Mouse (Mus musculus) heart, embryonic 14.5 days (tissue): ENCODE results near the gene C1qtnf12. TPM values are rescaled to one million over a fixed set of nuclear protein-coding genes. Genes with fewer than 3 reads are reported as not detected.

Experiments used
- ATAC-seq: fragments of 200-750 bp; cut with Nextera tagmentation; 2 replicates; pipeline ENCODE4 v1.8.0; 2017; ENCODE audit warnings: low read depth, moderate TSS enrichment; ENCODE audit not compliant: insufficient number of reproducible peaks, insufficient read depth, low FRiP score
- H3K27ac ChIP-seq, 2 experiments: fragments of 200-500 bp in 1 of 2; fragments of 300-500 bp in 1 of 2; sonication (generic) in 1 of 2; replicated peaks in 1 of 2; 2 replicates each; pipeline ENCODE4 v1.5.1; 2012 to 2014; ENCODE audit warnings: low read depth in 2 of 2, low read length in 2 of 2, control low read depth in 1 of 2, mild to moderate bottlenecking in 1 of 2, mixed read lengths in 1 of 2; ENCODE audit not compliant: control insufficient read depth in 1 of 2, insufficient read depth in 1 of 2
- H3K27me3 ChIP-seq: fragments of 300-500 bp; sonication (generic); 2 replicates; pipeline ENCODE4 v1.6.1; 2014; ENCODE audit warnings: mild to moderate bottlenecking, low read length, control low read depth; ENCODE audit not compliant: control insufficient read depth, insufficient read depth
- H3K36me3 ChIP-seq: fragments of 300-500 bp; sonication (generic); 2 replicates; pipeline ENCODE4 v1.6.1; 2014; ENCODE audit warnings: mild to moderate bottlenecking, control low read depth, low read length, mixed read lengths; ENCODE audit not compliant: control insufficient read depth, insufficient read depth
- H3K4me1 ChIP-seq, 2 experiments: fragments of 200-500 bp in 1 of 2; fragments of 300-500 bp in 1 of 2; sonication (generic) in 1 of 2; 2 replicates each; pipeline ENCODE4 v1.6.1; 2012 to 2014; ENCODE audit warnings: low read length in 2 of 2, control low read depth in 1 of 2, mixed read lengths in 1 of 2; ENCODE audit not compliant: control insufficient read depth in 2 of 2, insufficient read depth in 2 of 2
- H3K4me2 ChIP-seq: fragments of 300-500 bp; sonication (generic); 2 replicates; pipeline ENCODE4 v1.6.1; 2014; ENCODE audit warnings: mild to moderate bottlenecking, low read length
- H3K4me3 ChIP-seq, 2 experiments: fragments of 200-500 bp in 1 of 2; fragments of 300-500 bp in 1 of 2; sonication (generic) in 1 of 2; 2 replicates each; pipeline ENCODE4 v1.5.1; 2012 to 2014; ENCODE audit warnings: low read length in 2 of 2, mild to moderate bottlenecking in 2 of 2, control low read depth in 1 of 2, low read depth in 1 of 2, moderate library complexity in 1 of 2; ENCODE audit not compliant: control insufficient read depth in 1 of 2, insufficient read depth in 1 of 2
- H3K9ac ChIP-seq: fragments of 300-500 bp; sonication (generic); 2 replicates; pipeline ENCODE4 v1.6.1; 2014; ENCODE audit warnings: mild to moderate bottlenecking, low read length
- H3K9me3 ChIP-seq: fragments of 300-500 bp; sonication (generic); 2 replicates; pipeline ENCODE4 v1.6.1; 2016; ENCODE audit warnings: low read length, control low read depth; ENCODE audit not compliant: control insufficient read depth
- whole genome bisulfite sequencing: fragments of 180-500 bp; shearing (Covaris S2); extraction: QIAGEN DNeasy Blood & Tissue Kit; methylation state at CpG from one replicate; pipeline ENCODE4 v1.1.7; 2014; 5-methylcytosine and 5-hydroxymethylcytosine counted together
- polyA plus RNA-seq: library from polyadenylated mRNA; unstranded; fragments of >200 nt; fragmentation: Nextera tagmentation; extraction: Ambion mirVana; gene quantifications from 2 replicates; pipeline ENCODE4 v1.2.1, GENCODE M21; 2014

The C1qtnf12 gene
- polyA plus RNA-seq, 1 experiment from 2014 or later, result 29.2 TPM

GRCm38 (mm10) chr4:155981436-155982082 lies 19.4 kb downstream of the C1qtnf12 start:
- WGBS, result 71% methylated on average over 12 of the region's 12 CpGs
- H3K4me1 ChIP-seq, result no peaks in the 10 kb centered on the region

GRCm38 (mm10) chr4:155983788-155984187 lies 21.7 kb downstream of the C1qtnf12 start:
- Histone ChIP-seq H3K27ac (no peak overlapping the region), H3K9me3 (no peaks in the 10 kb centered on the region)
- WGBS, result 22% methylated on average over 2 of the region's 2 CpGs

More at GRCm38 (mm10) chr4:155981436-155982082, 19.4 kb downstream of the C1qtnf12 start:
- Histone ChIP-seq H3K27ac (no peak overlapping the region), H3K27me3 (0 out of 2 replicates have a peak, but pooled peaks cover 9% of the 10 kb centered on the region), H3K9me3 (0 out of 2 replicates have a peak, but pooled peaks cover 3% of the 10 kb centered on the region), H3K4me2 (no peak overlapping the region), H3K36me3 (no peaks in the 10 kb centered on the region), H3K9ac (no peak overlapping the region), H3K4me3 (no peak overlapping the region)
- ATAC-seq, result no peak

DNA sequence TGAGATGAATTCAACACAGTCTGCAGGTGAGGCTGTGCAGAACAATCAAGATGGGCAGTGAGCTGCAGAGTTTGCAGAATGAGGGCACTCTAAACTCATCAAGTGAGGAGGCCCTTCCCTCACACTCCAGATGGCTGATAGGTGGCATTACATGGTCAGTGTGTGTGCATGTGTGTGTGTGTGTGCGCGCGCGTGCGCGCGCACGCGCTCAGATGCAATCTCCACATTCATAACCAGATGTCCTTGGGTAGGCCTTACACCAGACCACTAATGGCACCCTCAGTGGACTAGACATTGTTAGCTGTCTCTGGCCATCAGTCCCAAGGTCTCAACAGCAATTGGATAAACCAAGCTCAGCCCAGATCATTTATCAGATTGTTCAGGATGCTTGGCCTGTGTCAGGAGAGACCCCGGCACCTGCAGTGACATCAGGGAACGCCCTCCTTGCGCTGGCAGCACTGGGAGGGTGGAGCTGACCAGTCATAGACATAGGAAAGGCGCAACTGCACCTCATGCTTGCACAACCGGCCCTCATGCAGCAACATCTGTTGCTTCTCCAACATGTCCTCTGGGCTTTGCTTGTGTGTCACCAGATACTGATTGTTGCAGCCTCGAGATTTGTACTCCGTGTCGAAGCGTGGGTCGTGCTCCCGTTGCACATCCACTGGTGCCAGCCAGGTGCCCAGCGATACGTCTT lies 29.2 kb downstream of the C1qtnf12 start:
- H3K27me3 ChIP-seq, result no peaks in the 10 kb centered on the region
- H3K9me3 ChIP-seq, result no peaks in the 10 kb centered on the region
- peaks cover 6% of the 10 kb centered on the region for H3K36me3 ChIP-seq
- peak overlapping the region; percentile 97 for H3K4me2 ChIP-seq
- no peak overlapping the region; a peak in 1 of 4 replicates for H3K27ac ChIP-seq
- WGBS, result 85% methylated on average over 22 of the region's 22 CpGs
- no peak for ATAC-seq
- peaks cover 7 to 23% of the 10 kb centered on the region in 2 experiments for H3K4me1 ChIP-seq
- H3K4me3 ChIP-seq, result peak overlapping the region; percentile 69 to 81
- H3K9ac ChIP-seq, result peak overlapping the region; percentile 71

More at GRCm38 (mm10) chr4:155983788-155984187, 21.7 kb downstream of the C1qtnf12 start:
- Histone ChIP-seq H3K4me2 (no peak overlapping the region), H3K27me3 (0 out of 2 replicates have a peak, but pooled peaks cover 9% of the 10 kb centered on the region), H3K36me3 (no peaks in the 10 kb centered on the region), H3K4me1 (no peaks in the 10 kb centered on the region), H3K4me3 (no peak overlapping the region), H3K9ac (no peak overlapping the region)
- no peak for ATAC-seq

DNA sequence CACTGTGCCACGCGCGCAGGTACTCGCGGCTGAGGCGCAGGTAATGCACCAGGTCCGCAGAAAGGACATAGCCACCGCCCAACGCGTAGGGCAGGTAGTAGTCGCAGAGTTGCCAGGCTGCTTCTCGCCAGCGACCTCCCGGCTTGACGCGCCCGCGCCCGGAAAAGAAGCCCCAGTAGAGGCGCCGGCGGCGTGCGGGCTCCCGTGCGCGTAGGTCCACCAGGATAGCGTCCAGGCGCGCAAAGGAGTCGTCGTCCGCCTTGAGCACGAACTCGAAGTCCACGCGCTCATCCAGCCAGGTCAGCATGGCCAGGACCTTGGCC lies 29.8 kb downstream of the C1qtnf12 start:
- Histone ChIP-seq H3K4me3 (peak overlapping the region; percentile 69 to 81), H3K4me1 (peaks cover 7 to 23% of the 10 kb centered on the region in 2 experiments), H3K4me2 (peak overlapping the region; percentile 97), H3K9me3 (no peaks in the 10 kb centered on the region), H3K27ac (peak overlapping the region; percentile 90 to 93; a peak in 3 of 4 replicates), H3K27me3 (no peaks in the 10 kb centered on the region), H3K36me3 (peaks cover 11% of the 10 kb centered on the region), H3K9ac (peak overlapping the region; percentile 71)
- no peak for ATAC-seq
- WGBS, result 25% methylated on average over 37 of the region's 37 CpGs

- H3K9ac ChIP-seq, result peak within 1 kb of the TSS; percentile 86
- H3K4me1 ChIP-seq, result peaks cover 7 to 23% of the 10 kb centered on the region in 2 experiments
- H3K9me3 ChIP-seq, result no peaks in the 10 kb centered on the region
- peak; percentile 83 for ATAC-seq
- no peaks in the 10 kb centered on the region for H3K27me3 ChIP-seq
- H3K4me2 ChIP-seq, result peak within 1 kb of the TSS; percentile 97
- H3K27ac ChIP-seq, result peak within 1 kb of the TSS; percentile 92 to 98
- peak within 1 kb of the TSS; percentile 81 to 95 for H3K4me3 ChIP-seq
- peaks cover 16% of the 10 kb centered on the region for H3K36me3 ChIP-seq
- WGBS, result under 1% methylated on average over 99 of the region's 99 CpGs
These were observed 30.3 kb downstream of the C1qtnf12 start, which contains the start of the genes B3galt6 and Sdf4 for GRCm38 (mm10) chr4:155992241-155992905. Gene B3galt6, minus strand, starts transcription at chr4:155992649. Gene Sdf4, plus strand, starts transcription at chr4:155992872.

GRCm38 (mm10) chr4:155992906-155993547 lies 30.9 kb downstream of the C1qtnf12 start:
- under 1% methylated on average over 70 of the region's 70 CpGs for WGBS
- peak overlapping the region; percentile 86 for H3K9ac ChIP-seq
- H3K4me3 ChIP-seq, result peak overlapping the region; percentile 81 to 95
- H3K27ac ChIP-seq, result peak overlapping the region; percentile 92 to 98
- H3K27me3 ChIP-seq, result no peaks in the 10 kb centered on the region
- peaks cover 23% of the 10 kb centered on the region for H3K36me3 ChIP-seq
- H3K4me1 ChIP-seq, result peaks cover 7 to 23% of the 10 kb centered on the region in 2 experiments
- no peaks in the 10 kb centered on the region for H3K9me3 ChIP-seq
- peak; percentile 87 for ATAC-seq
- H3K4me2 ChIP-seq, result peak overlapping the region; percentile 68

- peak overlapping the region; percentile 92 to 98 for H3K27ac ChIP-seq
- no peaks in the 10 kb centered on the region for H3K9me3 ChIP-seq
- H3K4me1 ChIP-seq, result peaks cover 7 to 23% of the 10 kb centered on the region in 2 experiments
- no peaks in the 10 kb centered on the region for H3K27me3 ChIP-seq
- ATAC-seq, result no peak
- H3K9ac ChIP-seq, result peak overlapping the region; percentile 86
- H3K4me2 ChIP-seq, result peak overlapping the region; percentile 68
- WGBS, result 5% methylated on average over 15 of the region's 15 CpGs
- peaks cover 28% of the 10 kb centered on the region for H3K36me3 ChIP-seq
- H3K4me3 ChIP-seq, result peak overlapping the region; percentile 81 to 95
These were observed 31.5 kb downstream of the C1qtnf12 start for GRCm38 (mm10) chr4:155993606-155994005.
